Mouse (Mus musculus) olfactory bulb, adult 2 months (tissue): ENCODE measurements around the gene Ctdsp1. TPM values are rescaled to one million over a fixed set of nuclear protein-coding genes. Genes with fewer than 3 reads are reported as not detected.
A peak's percentile ranks its signal among the peaks of the same experiment; 100 is the strongest.

Source experiments
- H3K27ac ChIP-seq: fragments of 200-500 bp; 2 replicates; pipeline ENCODE4 v1.5.1; 2012; ENCODE audit warnings: low read depth, low read length; ENCODE audit not compliant: insufficient read depth
- H3K4me1 ChIP-seq: fragments of 200-500 bp; 2 replicates; pipeline ENCODE4 v1.6.1; 2012; ENCODE audit warnings: low read length; ENCODE audit not compliant: control insufficient read depth, insufficient read depth
- H3K4me3 ChIP-seq: fragments of 200-500 bp; 2 replicates; pipeline ENCODE4 v1.5.1; 2012; ENCODE audit warnings: mild to moderate bottlenecking, low read depth, low read length, moderate library complexity; ENCODE audit not compliant: insufficient read depth
- CTCF ChIP-seq: fragments of 200-500 bp; IDR thresholded peaks from 2 replicates; pipeline ENCODE4 v1.5.1; 2012; ENCODE audit warnings: low read depth, mild to moderate bottlenecking, low read length, moderate library complexity; ENCODE audit not compliant: insufficient read depth
- POLR2A ChIP-seq: fragments of 200-500 bp; IDR thresholded peaks from 2 replicates; pipeline ENCODE4 v1.6.1; 2012; ENCODE audit warnings: mild to moderate bottlenecking, low read depth, low read length, moderate library complexity; ENCODE audit not compliant: insufficient read depth
- WGBS: fragments of 180-500 bp; shearing (Covaris S2); methylation state at CpG from one replicate; pipeline ENCODE4 v1.1.7; 2018; 5-methylcytosine and 5-hydroxymethylcytosine counted together
- polyA plus RNA-seq: library from polyadenylated mRNA; stranded (reverse); fragments of >200 nt; gene quantifications from 2 replicates; pipeline ENCODE4 v1.2.4, GENCODE M21; 2012; ENCODE audit warnings: low replicate concordance; ENCODE audit not compliant: missing spikeins, insufficient read depth, insufficient read length

The Ctdsp1 gene
- not detected in 2 replicates for polyA plus RNA-seq

DNA sequence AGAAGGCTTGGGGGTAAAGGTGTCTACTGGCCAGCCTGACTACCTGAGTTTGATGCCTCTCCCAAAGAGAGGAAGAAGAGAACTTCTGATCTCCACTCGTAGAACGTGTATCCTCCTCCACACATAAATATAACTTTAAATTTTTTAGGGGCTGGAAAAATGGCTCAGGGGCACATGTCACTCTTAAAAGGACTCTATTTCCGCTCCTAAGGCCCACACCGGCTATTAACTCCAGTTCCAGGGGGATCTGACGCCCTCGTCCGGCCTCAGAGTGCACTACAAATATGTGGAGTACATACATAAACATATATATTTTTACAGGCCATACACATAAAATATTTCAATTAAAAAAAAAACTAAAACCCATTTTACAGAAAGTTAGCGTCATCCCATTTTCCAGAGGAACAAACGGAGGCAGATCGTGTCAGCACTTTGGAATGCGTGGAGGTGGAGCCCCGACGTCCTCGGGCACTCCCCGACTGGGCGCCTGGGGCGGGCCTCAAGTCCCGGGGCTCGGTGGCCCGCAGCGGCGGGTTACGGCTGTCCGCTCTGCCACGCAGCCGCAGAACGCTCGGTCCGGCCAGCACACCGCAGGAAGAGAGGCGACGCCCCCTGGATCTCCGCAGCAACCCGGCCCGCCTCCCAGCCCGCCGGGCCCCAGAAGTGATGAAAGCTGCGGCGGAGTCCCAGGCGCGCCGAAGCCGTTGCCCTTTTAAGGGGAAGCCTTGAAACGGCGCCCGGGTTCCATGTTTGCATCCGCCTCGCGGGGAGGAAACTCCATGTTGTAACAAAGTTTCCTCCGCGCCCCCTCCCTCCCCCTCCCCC, at the start of gene Ctdsp1:
TSS of gene Ctdsp1 (plus strand) at position 586 of the 825 bp plus-strand sequence.
- Histone ChIP-seq H3K27ac (peak within 1 kb of the TSS; percentile 74), H3K4me1 (peaks cover 29% of the 10 kb centered on the region), H3K4me3 (peak within 1 kb of the TSS; percentile 74)
- 3% methylated on average over 49 of the region's 51 CpGs for WGBS
- no peak for TF ChIP-seq POLR2A
- TF ChIP-seq CTCF: no peak

DNA sequence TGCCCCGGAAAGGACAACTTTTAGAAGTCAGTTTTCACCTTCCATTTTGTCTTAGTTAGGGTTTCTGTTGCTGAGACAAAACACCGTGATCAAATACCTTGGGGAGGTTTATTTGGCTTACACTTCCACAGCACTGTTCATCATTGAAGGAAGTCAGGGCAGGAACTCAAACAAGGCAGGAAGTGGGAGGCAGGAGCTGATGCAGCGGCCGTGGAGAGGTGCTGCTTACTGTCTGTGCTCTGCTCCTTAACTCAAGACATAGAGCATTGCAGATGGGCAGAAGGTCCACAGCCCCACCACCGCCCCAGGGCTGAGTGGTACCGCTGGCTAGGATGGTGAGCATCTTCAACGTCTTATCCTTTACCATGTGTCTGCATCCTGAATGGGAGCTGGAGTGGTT, 49.4 kb upstream of the Ctdsp1 start:
- H3K4me3 ChIP-seq: no peak overlapping the region
- H3K4me1 ChIP-seq: peaks cover 31% of the 10 kb centered on the region
- H3K27ac ChIP-seq: no peak overlapping the region
- 84% methylated on average over 7 of the region's 7 CpGs for WGBS
- TF ChIP-seq POLR2A (no peak), CTCF (no peak)

DNA sequence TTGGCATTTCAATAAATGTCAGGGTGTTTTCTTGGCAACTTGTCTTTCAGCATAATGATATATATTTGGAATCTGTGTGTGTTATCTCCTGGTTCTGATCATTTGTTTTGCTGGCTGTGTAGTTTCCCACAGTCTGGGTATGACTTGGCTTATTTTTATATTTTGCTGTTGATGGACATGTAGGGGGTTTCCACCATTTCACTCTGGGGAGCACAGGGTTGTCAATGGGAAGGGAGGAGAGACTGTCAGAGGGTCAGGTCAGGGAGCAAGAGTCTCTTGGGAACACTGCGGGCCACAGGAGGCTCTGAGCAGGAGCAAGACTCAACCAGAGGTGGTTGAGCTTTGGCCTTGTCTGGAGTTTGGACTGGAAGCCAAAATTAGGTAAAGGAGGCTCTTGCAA, 49.0 kb upstream of the Ctdsp1 start:
- TF ChIP-seq POLR2A: no peak
- TF ChIP-seq CTCF: no peak
- Histone ChIP-seq H3K4me1 (peaks cover 30% of the 10 kb centered on the region), H3K27ac (no peak overlapping the region), H3K4me3 (no peak overlapping the region)
- 85% methylated on average over 1 of the region's 1 CpGs for WGBS

DNA sequence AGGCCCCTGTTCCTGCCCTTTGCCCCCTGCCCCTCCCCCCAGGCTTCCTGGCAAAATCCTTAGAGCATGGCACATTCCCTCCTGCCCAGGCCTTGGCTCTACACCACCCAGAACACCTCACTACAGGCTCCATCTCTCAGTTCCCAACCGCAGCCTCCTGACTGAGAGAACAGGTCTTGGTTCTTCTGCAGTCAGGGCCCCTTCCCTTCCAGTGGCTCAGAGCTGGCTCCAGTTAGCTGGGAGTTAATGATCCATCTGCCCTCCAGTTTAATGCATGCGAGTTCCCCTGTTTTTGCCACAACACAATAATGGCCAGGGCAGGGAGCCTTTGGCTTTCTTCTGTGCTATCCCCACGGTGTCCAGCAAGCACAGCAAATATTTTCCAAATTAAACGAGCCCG, 48.1 kb upstream of the Ctdsp1 start:
- no peak overlapping the region for H3K27ac ChIP-seq
- no peak overlapping the region for H3K4me3 ChIP-seq
- WGBS: 47% methylated on average over 5 of the region's 5 CpGs
- peaks cover 23% of the 10 kb centered on the region for H3K4me1 ChIP-seq
- TF ChIP-seq POLR2A (no peak), CTCF (no peak)

DNA sequence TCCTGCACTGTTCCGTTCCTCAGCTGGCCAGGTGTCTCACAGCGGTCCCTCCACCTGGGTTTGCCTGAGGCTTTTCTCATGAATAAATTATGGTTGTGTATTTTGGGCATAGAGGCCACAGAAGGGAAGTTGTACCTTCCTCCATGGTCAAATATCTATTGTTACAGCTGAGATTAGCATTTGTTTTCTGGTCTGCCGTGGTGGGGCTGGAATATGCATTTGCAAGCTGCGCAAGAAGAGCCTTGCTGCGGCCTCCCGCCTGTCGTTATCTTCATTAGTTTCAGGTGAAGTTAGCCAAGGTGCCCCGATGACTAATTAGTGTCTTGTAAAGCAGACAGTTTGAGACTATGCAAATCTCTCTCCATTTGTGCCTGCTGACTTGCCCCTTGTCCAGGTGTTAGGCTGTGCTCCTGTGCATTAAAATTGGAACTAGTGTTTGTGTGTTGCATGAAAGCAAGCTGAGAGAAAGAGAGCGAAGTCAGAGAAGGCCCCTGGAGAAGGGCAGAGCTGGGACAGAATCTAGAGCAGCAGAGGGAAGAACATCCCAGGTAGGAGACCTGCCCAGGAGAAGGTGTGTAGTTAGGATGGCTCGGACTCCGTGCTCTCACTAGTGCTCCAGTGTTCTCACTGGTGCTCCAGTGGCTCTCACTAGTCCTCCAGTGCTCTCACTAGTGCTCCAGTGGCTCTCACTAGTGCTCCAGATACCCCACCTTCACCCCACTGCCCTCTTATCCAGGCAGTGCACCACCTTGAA, 47.0 kb upstream of the Ctdsp1 start:
- 86% methylated on average over 11 of the region's 11 CpGs for WGBS
- peaks cover 20% of the 10 kb centered on the region for H3K4me1 ChIP-seq
- TF ChIP-seq CTCF: no peak
- no peak for TF ChIP-seq POLR2A
- H3K4me3 ChIP-seq: no peak overlapping the region
- H3K27ac ChIP-seq: no peak overlapping the region

DNA sequence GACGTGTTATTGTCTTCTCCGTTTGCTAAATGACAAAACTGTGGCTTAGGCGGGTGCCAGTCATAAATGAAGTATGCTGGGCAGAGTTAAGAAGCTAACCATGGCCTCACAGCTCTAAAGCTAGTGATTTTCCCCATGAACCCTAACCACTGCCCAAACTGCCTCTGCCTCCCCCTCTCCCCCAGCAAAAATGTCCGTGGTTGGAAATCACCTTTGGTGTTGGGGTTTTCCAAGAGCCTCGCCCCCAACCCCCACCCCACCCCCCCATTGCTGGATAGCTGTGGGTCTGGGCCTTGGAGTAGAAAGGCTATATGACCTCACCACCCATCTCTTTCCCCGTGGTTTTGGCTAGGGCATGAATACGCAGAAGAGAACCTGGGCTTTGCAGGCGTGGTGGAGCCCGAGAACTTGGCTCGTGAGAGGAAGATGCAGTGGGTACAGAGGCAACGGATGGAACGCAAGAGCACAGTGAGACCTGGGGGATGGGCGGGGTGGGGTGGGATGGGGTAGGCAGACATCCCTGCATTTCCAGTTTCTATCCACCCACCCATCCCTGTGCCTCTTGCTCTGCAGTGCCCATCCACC, 40.0 kb upstream of the Ctdsp1 start:
- 88% methylated on average over 13 of the region's 13 CpGs for WGBS
- Histone ChIP-seq H3K4me1 (peaks cover 10% of the 10 kb centered on the region), H3K27ac (no peak overlapping the region), H3K4me3 (no peak overlapping the region)
- TF ChIP-seq POLR2A (no peak), CTCF (no peak)

DNA sequence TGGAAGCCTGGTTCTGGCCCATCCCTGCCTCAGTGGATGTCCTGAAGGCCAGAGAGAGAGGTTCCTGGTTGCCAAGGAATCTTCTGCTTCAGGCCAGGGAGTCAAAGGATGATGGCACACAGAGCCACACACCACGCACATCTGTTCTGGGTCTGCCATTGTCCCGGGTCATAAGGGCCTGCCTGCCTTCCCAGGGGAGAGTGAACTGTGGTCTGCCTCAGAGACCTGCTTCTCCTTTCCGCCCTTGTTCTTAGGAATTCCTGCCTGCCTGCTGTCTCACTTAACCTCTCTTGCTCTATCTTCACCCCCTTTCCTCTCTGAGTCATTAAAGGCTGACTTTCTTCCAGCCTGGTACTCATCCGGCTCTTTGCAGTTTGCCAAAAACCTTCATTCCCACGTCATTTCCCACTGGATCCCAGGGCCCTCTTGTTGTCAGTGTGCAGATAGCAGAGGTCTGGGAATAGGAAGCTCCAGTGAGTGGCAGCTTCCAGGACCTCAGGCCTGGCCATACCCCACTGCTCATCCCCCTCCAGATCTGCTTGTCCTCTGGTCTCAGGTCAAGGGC, 38.7 kb upstream of the Ctdsp1 start:
- 69% methylated on average over 5 of the region's 5 CpGs for WGBS
- no peak overlapping the region for H3K27ac ChIP-seq
- H3K4me3 ChIP-seq: no peak overlapping the region
- no peak for TF ChIP-seq CTCF
- peaks cover 10% of the 10 kb centered on the region for H3K4me1 ChIP-seq

DNA sequence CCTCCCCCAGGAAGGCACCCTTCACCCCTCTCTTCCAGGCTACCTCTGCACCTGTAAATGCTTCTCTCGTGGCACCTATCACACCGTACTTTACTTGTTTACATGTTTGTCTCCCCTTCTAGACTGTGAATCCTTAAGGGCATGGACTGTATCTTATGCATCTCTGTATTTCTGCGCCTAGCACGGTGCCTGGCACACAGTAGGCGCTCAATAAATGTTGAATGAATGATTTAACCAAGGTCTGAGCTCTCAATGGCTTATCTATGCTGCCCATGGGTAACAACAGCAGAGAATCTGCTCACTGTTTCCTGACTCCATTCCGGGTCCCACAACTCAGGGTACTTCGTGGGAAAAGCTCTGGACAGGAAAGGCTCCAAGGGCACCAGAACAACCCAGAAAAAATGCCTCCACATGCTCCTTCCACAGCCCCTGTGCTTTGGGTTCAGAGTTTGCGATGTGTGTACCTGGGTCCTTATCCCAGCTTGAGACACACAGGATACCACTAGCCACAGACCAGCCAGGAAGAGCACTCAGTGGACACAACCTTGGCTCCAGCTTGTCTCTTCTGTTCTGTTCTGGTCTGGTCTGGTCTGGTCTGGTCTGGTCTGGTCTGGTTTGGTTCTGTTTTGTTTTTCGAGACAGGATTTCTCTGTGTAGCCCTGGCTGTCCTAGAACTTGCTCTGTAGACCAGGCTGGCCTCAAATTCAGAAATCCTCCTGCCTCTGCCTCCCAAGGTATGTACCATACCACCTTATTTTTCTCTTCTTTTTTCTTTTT, 37.7 kb upstream of the Ctdsp1 start:
- Histone ChIP-seq H3K27ac (no peak overlapping the region), H3K4me1 (peaks cover 10% of the 10 kb centered on the region), H3K4me3 (no peak overlapping the region)
- TF ChIP-seq CTCF (no peak), POLR2A (no peak)
- 95% methylated on average over 9 of the region's 9 CpGs for WGBS
